Mouse (Mus musculus): ENCODE measurements at regions not wholly inside any gene's neighbourhood (a gene's known extent, or its start where the extent isn't known, plus 50 kb on each side); places are given as distances from the start of the nearest gene placed in this dataset.

DNA sequence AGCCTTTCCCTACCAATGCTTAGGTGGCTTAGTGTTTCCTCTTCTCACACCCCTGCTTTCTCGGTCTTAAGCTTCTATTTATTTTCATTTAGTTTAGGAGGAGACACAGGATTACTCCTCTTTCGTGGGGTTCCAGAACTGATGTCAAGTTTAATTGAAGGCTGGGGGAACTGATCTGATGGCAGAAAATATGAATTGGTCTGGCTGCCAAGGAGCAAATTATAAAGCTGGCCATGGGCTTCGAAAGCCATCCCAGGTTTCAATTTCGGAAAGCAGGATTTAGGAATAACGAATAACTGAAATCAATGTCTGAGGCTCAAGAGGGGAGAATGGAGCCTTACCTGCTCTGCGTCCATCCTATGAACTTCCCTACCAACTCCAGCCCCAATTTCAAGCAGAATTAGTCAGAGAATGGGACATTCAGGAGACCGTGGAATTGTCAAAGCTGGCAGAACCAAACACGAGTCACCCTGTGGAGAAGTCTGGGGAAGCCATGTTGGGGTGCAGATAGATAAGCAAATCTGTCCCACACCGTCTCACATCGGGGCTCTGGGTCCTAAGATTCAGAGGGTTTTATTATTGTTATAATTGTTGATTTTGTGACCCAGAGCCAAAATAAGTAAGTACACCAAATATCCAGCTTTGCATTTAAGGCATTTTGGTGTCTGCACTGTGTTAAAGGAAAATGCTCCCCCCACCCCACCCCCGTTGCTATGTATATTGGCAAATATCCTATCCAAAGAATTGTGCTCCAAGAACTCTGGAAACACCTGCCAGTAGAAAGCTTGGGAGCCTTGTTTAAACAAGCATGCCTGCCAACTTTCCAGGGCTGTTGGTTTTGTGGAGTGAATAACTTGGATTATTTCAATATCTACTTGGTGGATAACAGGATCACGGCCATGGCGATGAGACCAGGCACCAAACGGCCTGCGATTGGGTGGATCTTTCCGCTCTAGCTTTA, 56.5 kb upstream of the Tgfbr2 start:
- DNase-seq (ENCODE audit: low spot score in 2 of 2): no peak

GRCm38 (mm10) chr9:116230346-116230745, 55.2 kb upstream of the Tgfbr2 start:
- no peak for DNase-seq (ENCODE audit: low spot score in 2 of 2)

GRCm38 (mm10) chr9:116228443-116228842, 53.3 kb upstream of the Tgfbr2 start:
- DNase-seq (ENCODE audit: low spot score in 2 of 2): no peak

DNA sequence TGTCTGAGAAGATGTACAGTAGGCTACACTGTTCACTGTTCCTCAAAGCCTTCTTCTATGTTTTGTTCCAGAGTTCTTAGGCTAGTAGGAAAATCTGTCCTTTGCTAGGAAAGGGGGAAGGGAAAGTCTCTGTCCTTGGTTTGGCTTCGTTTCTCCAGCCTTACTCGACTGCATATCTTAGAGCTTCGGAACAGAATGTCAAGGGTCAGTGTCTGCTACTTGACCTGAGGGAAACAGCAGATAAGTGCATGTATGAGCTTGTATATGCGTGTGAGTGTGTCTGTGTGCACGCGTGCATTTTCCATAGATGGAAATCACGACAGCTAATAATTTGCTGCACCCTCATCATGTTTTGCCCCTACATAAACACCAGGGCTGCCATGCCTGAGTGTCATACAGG, 52.6 kb upstream of the Tgfbr2 start:
- DNase-seq (ENCODE audit: low spot score in 2 of 2): no peak
